Mouse (Mus musculus) kidney, adult 2 months (tissue): Measurements from ENCODE around the gene Kdm5c.

ENCODE experiments used
- CTCF ChIP-seq: fragments of 200-500 bp; conservative IDR thresholded peaks from 2 replicates; pipeline ENCODE4 v1.5.1; 2011; ENCODE audit warnings: low read depth, mild to moderate bottlenecking, control low read depth, low read length, moderate library complexity, mixed read lengths; ENCODE audit not compliant: insufficient read depth, insufficient read length
- POLR2A ChIP-seq: fragments of 200-500 bp; IDR thresholded peaks from one replicate; pipeline ENCODE4 v1.6.1; 2011; ENCODE audit warnings: low read depth, low read length, control low read depth

GRCm38 (mm10) chrX:152218529-152218928 is 14.3 kb upstream of the Kdm5c start:
- TF ChIP-seq CTCF (no peak), POLR2A (no peak)
